Mouse (Mus musculus) brown adipose tissue, adult 24 weeks (tissue): Measurements from ENCODE around the gene Tdo2. TPM values are rescaled to one million over a fixed set of nuclear protein-coding genes. Genes with fewer than 3 reads are reported as not detected.

Source experiments
- H3K27ac ChIP-seq: fragments of 200-500 bp; replicated peaks from 2 replicates; pipeline ENCODE4 v1.5.1; 2012; ENCODE audit warnings: low read depth, mild to moderate bottlenecking, low read length
- H3K4me1 ChIP-seq: fragments of 200-500 bp; 2 replicates; pipeline ENCODE4 v1.6.1; 2012; ENCODE audit warnings: low read length, mixed read lengths; ENCODE audit not compliant: control insufficient read depth, insufficient read depth, insufficient read length
- H3K4me3 ChIP-seq: fragments of 200-500 bp; 2 replicates; pipeline ENCODE4 v1.5.1; 2012; ENCODE audit warnings: low read depth, mild to moderate bottlenecking, low read length, moderate library complexity; ENCODE audit not compliant: insufficient read depth
- polyA plus RNA-seq: library from polyadenylated mRNA; stranded (reverse); fragments of >200 nt; gene quantifications from 2 replicates; pipeline ENCODE4 v1.2.4, GENCODE M21; 2012; ENCODE audit not compliant: missing spikeins, insufficient read depth, insufficient read length

Gene Tdo2
- polyA plus RNA-seq, 1 experiment = 0.63 TPM

GRCm38 (mm10) chr3:81964596-81964995 lies 11.4 kb downstream of the Tdo2 start:
- no peak overlapping the region for H3K4me3 ChIP-seq
- no peak overlapping the region for H3K27ac ChIP-seq
- H3K4me1 ChIP-seq = no peaks in the 10 kb centered on the region

- no peaks in the 10 kb centered on the region for H3K4me1 ChIP-seq
- H3K4me3 ChIP-seq = no peak overlapping the region
- H3K27ac ChIP-seq = no peak overlapping the region
Observed at GRCm38 (mm10) chr3:81963768-81964167, 12.2 kb downstream of the Tdo2 start.

- H3K4me1 ChIP-seq = no peaks in the 10 kb centered on the region
- H3K27ac ChIP-seq = no peak overlapping the region
- H3K4me3 ChIP-seq = no peak overlapping the region
Observed at GRCm38 (mm10) chr3:81961336-81961735, 14.7 kb downstream of the Tdo2 start.

GRCm38 (mm10) chr3:81957484-81957883 lies 18.5 kb downstream of the Tdo2 start:
- no peaks in the 10 kb centered on the region for H3K4me1 ChIP-seq
- no peak overlapping the region for H3K4me3 ChIP-seq
- H3K27ac ChIP-seq = no peak overlapping the region

- Histone ChIP-seq H3K4me3 (no peak overlapping the region), H3K4me1 (no peaks in the 10 kb centered on the region), H3K27ac (no peak overlapping the region)
Observed at GRCm38 (mm10) chr3:81951785-81952184, 24.2 kb downstream of the Tdo2 start.

GRCm38 (mm10) chr3:81949048-81949447 lies 27.0 kb downstream of the Tdo2 start:
- Histone ChIP-seq H3K4me3 (no peak overlapping the region), H3K27ac (no peak overlapping the region), H3K4me1 (no peaks in the 10 kb centered on the region)

GRCm38 (mm10) chr3:81944851-81945393 lies 31.1 kb downstream of the Tdo2 start:
- Histone ChIP-seq H3K4me3 (no peak overlapping the region), H3K27ac (no peak overlapping the region)

GRCm38 (mm10) chr3:81943097-81943496 lies 32.9 kb downstream of the Tdo2 start:
- no peak overlapping the region for H3K4me3 ChIP-seq
- peaks cover 3% of the 10 kb centered on the region for H3K4me1 ChIP-seq
- no peak overlapping the region for H3K27ac ChIP-seq

More at GRCm38 (mm10) chr3:81944851-81945393, 31.1 kb downstream of the Tdo2 start:
- H3K4me1 ChIP-seq = no peaks in the 10 kb centered on the region; the same call in 1 of the 2 replicates

GRCm38 (mm10) chr3:81942341-81942740 lies 33.7 kb downstream of the Tdo2 start:
- no peak overlapping the region for H3K27ac ChIP-seq
- H3K4me3 ChIP-seq = no peak overlapping the region
- H3K4me1 ChIP-seq = peaks cover 3% of the 10 kb centered on the region

- H3K4me3 ChIP-seq = no peak overlapping the region
- H3K4me1 ChIP-seq = peaks cover 3% of the 10 kb centered on the region
- H3K27ac ChIP-seq = no peak overlapping the region
Observed at GRCm38 (mm10) chr3:81938924-81939323, 37.1 kb downstream of the Tdo2 start.

- no peak overlapping the region for H3K4me3 ChIP-seq
- no peak overlapping the region for H3K27ac ChIP-seq
- H3K4me1 ChIP-seq = no peaks in the 10 kb centered on the region
Observed at GRCm38 (mm10) chr3:81933348-81933747, 42.7 kb downstream of the Tdo2 start.

- Histone ChIP-seq H3K27ac (peak within 1 kb of the TSS; percentile 88), H3K4me3 (peak within 1 kb of the TSS; percentile 95), H3K4me1 (no peaks in the 10 kb centered on the region)
Observed at GRCm38 (mm10) chr3:81932141-81933101, 43.6 kb downstream of the Tdo2 start, which contains the start of gene Ctso. Gene Ctso, plus strand, starts transcription at chr3:81932601.

- Histone ChIP-seq H3K4me3 (no peak overlapping the region), H3K4me1 (no peaks in the 10 kb centered on the region), H3K27ac (no peak overlapping the region)
Observed at GRCm38 (mm10) chr3:81931695-81932094, 44.3 kb downstream of the Tdo2 start.

GRCm38 (mm10) chr3:81929073-81929472 lies 46.9 kb downstream of the Tdo2 start:
- Histone ChIP-seq H3K27ac (no peak overlapping the region), H3K4me1 (no peaks in the 10 kb centered on the region), H3K4me3 (no peak overlapping the region)

- H3K27ac ChIP-seq = no peak overlapping the region
- no peak overlapping the region for H3K4me3 ChIP-seq
- no peaks in the 10 kb centered on the region for H3K4me1 ChIP-seq
Observed at GRCm38 (mm10) chr3:81926764-81927325, 49.2 kb downstream of the Tdo2 start.
